In genomic region chr4:133268931-133269330, GRCm38 (mm10) we compare ENCODE assay signal across 29 mouse cellular contexts. TPM values are rescaled to one million over a fixed set of nuclear protein-coding genes. Genes with fewer than 3 reads are reported as not detected.
"Had no signal": no experiment of that assay in that cellular context is flagged by ENCODE, and none has a peak within 500 bp of the region (broad histone marks: within the 10 kb centered on the region; RNA-seq: fewer than 3 reads in every experiment).

No protein-coding gene starts in this region.

- H3K9ac ChIP-seq: heart, embryonic 13.5 days; heart, embryonic 15.5 days; hindbrain, embryonic 12.5 days; hindbrain, embryonic 13.5 days; hindbrain, embryonic 14.5 days; hindbrain, embryonic 15.5 days; intestine, embryonic 15.5 days; kidney, embryonic 15.5 days had no signal

- H3K4me1 ChIP-seq: heart, embryonic 13.5 days; hindbrain, embryonic 10.5 days; hindbrain, embryonic 12.5 days; hindbrain, embryonic 15.5 days; intestine, embryonic 15.5 days had no signal

- H3K27ac ChIP-seq: heart, embryonic 13.5 days; heart, embryonic 15.5 days; hindbrain, embryonic 10.5 days; hindbrain, embryonic 12.5 days; hindbrain, embryonic 13.5 days; hindbrain, embryonic 14.5 days; hindbrain, embryonic 15.5 days; hindbrain, postnatal 0 days; intestine, embryonic 15.5 days; kidney, embryonic 15.5 days; kidney, postnatal 0 days; layer of hippocampus, adult 2 months; left cerebral cortex, adult 2 months had no signal

- H3K27me3 ChIP-seq: heart, embryonic 13.5 days; heart, embryonic 15.5 days; hindbrain, embryonic 12.5 days; hindbrain, embryonic 13.5 days; hindbrain, embryonic 15.5 days; intestine, embryonic 15.5 days; kidney, embryonic 15.5 days had no signal

- H3K4me3 ChIP-seq: heart, embryonic 13.5 days; heart, embryonic 15.5 days; hindbrain, embryonic 10.5 days; hindbrain, embryonic 12.5 days; hindbrain, embryonic 13.5 days; hindbrain, embryonic 15.5 days; intestine, embryonic 15.5 days; kidney, embryonic 15.5 days; layer of hippocampus, adult 2 months; left cerebral cortex, adult 2 months had no signal

- DNase-seq: kidney, adult 11 months; kidney, adult 8-10 months; kidney, adult 9 months; kidney, postnatal 10 days; kidney, postnatal 14 days; kidney, postnatal 4 days; layer of hippocampus, adult 9-11 months; layer of hippocampus, postnatal 36 days had no signal

RNA-seq across cellular contexts. Expression of gene Gpr3, which starts 56.6 kb away (rescaled TPM):
- polyA plus RNA-seq: inflammation-experienced regulatory T-cells, adult 6 months; intestine, embryonic 14.5 days; intestine, postnatal 0 days; kidney, embryonic 14.5 days had no signal

RNA-seq across cellular contexts. Expression of gene Cd164l2, which starts 57.0 kb away (rescaled TPM):
- total RNA-seq: heart, postnatal 10 days; heart, postnatal 4 days; hematopoietic stem cell, adult 5-6 weeks had no signal
- polyA plus RNA-seq: heart, embryonic 16.5 days; inflammation-experienced regulatory T-cells, adult 6 months had no signal
